Mouse (Mus musculus) thymus, postnatal 10 days (tissue): Measurements from ENCODE around the gene Rbm39.
A peak's percentile ranks its signal among the peaks of the same experiment; 100 is the strongest.
"Not testable (repeated sequence)": the region's sequence is repeated elsewhere in the genome, so short reads cannot be mapped to it uniquely, and the experiment has no call there.

Experiments used
- DNase-seq, 2 experiments: peaks; one replicate each; pipeline ENCODE4 v3.0.0; 2021; ENCODE audit warnings: low spot score in 2 of 2

Rbm39 gene

GRCm38 (mm10) chr2:156180094-156180821 is at the start of gene Rbm39:
Gene Rbm39, minus strand, starts transcription at chr2:156180238.
- peak; percentile 99 to 100 for DNase-seq

GRCm38 (mm10) chr2:156229171-156229570 is 49.1 kb upstream of the Rbm39 start:
- no peak for DNase-seq

- DNase-seq: no peak
Measured at GRCm38 (mm10) chr2:156227689-156228088, 47.7 kb upstream of the Rbm39 start.

- no peak for DNase-seq
Measured at GRCm38 (mm10) chr2:156224043-156224442, 44.0 kb upstream of the Rbm39 start.

GRCm38 (mm10) chr2:156222100-156222499 is 42.1 kb upstream of the Rbm39 start:
- no peak for DNase-seq

- no peak for DNase-seq
Measured at GRCm38 (mm10) chr2:156217786-156218185, 37.7 kb upstream of the Rbm39 start.

- DNase-seq: no peak
Measured at GRCm38 (mm10) chr2:156203917-156204316, 23.9 kb upstream of the Rbm39 start.

- no peak for DNase-seq
Measured at GRCm38 (mm10) chr2:156202848-156203437, 22.9 kb upstream of the Rbm39 start.

GRCm38 (mm10) chr2:156201486-156201885 is 21.4 kb upstream of the Rbm39 start:
- DNase-seq: no peak

- DNase-seq: no peak
Measured at GRCm38 (mm10) chr2:156199944-156200343, 19.9 kb upstream of the Rbm39 start.

- no peak for DNase-seq
Measured at GRCm38 (mm10) chr2:156197129-156197911, 17.3 kb upstream of the Rbm39 start.

GRCm38 (mm10) chr2:156196302-156197128 is 16.5 kb upstream of the Rbm39 start, which contains the start of gene Phf20:
Gene Phf20, plus strand, starts transcription at chr2:156196466.
- peak; percentile 97 to 99 for DNase-seq

GRCm38 (mm10) chr2:156194571-156194970 is 14.5 kb upstream of the Rbm39 start:
- DNase-seq: no peak

- DNase-seq: no peak
Measured at GRCm38 (mm10) chr2:156193066-156193862, 13.2 kb upstream of the Rbm39 start.

GRCm38 (mm10) chr2:156192068-156192467 is 12.0 kb upstream of the Rbm39 start:
- DNase-seq: no peak

GRCm38 (mm10) chr2:156191540-156191939 is 11.5 kb upstream of the Rbm39 start:
- DNase-seq: no peak

GRCm38 (mm10) chr2:156190004-156190896 is 10.2 kb upstream of the Rbm39 start:
- DNase-seq: peak; percentile 54 to 64

GRCm38 (mm10) chr2:156189241-156189640 is 9.2 kb upstream of the Rbm39 start:
- not testable (repeated sequence) for DNase-seq

- DNase-seq: no peak
Measured at GRCm38 (mm10) chr2:156181592-156181991, 1.6 kb upstream of the Rbm39 start.
